Comparison of ENCODE assay signal across 21 mouse cellular contexts in genomic region chr10:108852757-108853156, GRCm38 (mm10).
A peak's percentile ranks its signal among the peaks of the same experiment; 100 is the strongest.
DNase-seq lines count a peak whose midpoint lies in the region; ATAC-seq and TF ChIP-seq lines count a peak whose summit lies in the region.
"Had no signal": no experiment of that assay in that cellular context is flagged by ENCODE, and none has a peak within 500 bp of the region (broad histone marks: within the 10 kb centered on the region; RNA-seq: fewer than 3 reads in every experiment).

No protein-coding gene starts in this region.

- no peaks in the 10 kb centered on the region for H3K36me3 ChIP-seq in C2C12 (ENCODE audit: control insufficient read depth, insufficient read depth)
- H3K36me3 ChIP-seq: embryonic facial prominence, embryonic 15.5 days; forebrain, embryonic 10.5 days; heart, embryonic 12.5 days; hindbrain, embryonic 10.5 days; intestine, embryonic 15.5 days had no signal

- H3K4me3 ChIP-seq in C2C12 (ENCODE audit: insufficient read depth, poor library complexity, severe bottlenecking), result no peak overlapping the region
- H3K4me3 ChIP-seq: embryonic facial prominence, embryonic 15.5 days; erythroblast, embryonic 14.5 days; forebrain, embryonic 10.5 days; heart, embryonic 12.5 days; hindbrain, embryonic 10.5 days; intestine, embryonic 15.5 days had no signal

- DNase-seq in cerebellum, postnatal 4 days (ENCODE audit: low spot score in 2 of 2), result no peak
- DNase-seq in cerebellum, adult 9-11 months, result peak; percentile 42
- DNase-seq in cerebellum, adult 8-10 months, result no peak
- peak; percentile 32 to 54 for DNase-seq in layer of hippocampus, adult 8-10 months (ENCODE audit: low spot score in 2 of 2)
- no peak for DNase-seq in ovary, postnatal 10 days (ENCODE audit: low spot score)
- DNase-seq: adrenal gland, postnatal 14 days; B cell, adult 2 months; embryo, embryonic 11 days; gastrocnemius, postnatal 10 days had no signal

- no peaks in the 10 kb centered on the region for H3K27me3 ChIP-seq in C2C12 (ENCODE audit: control insufficient read depth, insufficient read depth, insufficient read length)
- H3K27me3 ChIP-seq: embryonic facial prominence, embryonic 15.5 days; heart, embryonic 12.5 days; intestine, embryonic 15.5 days had no signal

- no peak for TF ChIP-seq CTCF in C2C12 (IDR thresholded peaks at IDR 0.05; ENCODE audit: control insufficient read depth, insufficient read depth, insufficient read length)

- no peaks in the 10 kb centered on the region for H3K79me2 ChIP-seq in C2C12 (ENCODE audit: control insufficient read depth, insufficient read depth)

- peak; percentile 75; the same call in 1 of the 2 replicates for ATAC-seq in cerebellum, adult (ENCODE audit: insufficient number of reproducible peaks, low FRiP score, low TSS enrichment)
- ATAC-seq in megakaryocyte-erythroid progenitor cell, adult 5-6 weeks (replicated peaks; ENCODE audit: low FRiP score, low TSS enrichment, poor library complexity, severe bottlenecking), result no peak
- ATAC-seq: activated CD4-positive, CD25-positive, alpha-beta regulatory T cell, adult 4 months; forebrain, embryonic 14.5 days; intestine, embryonic 15.5 days; Patski had no signal

- H3ac ChIP-seq in C2C12 (ENCODE audit: control insufficient read depth, insufficient read length, low read depth), result no peak overlapping the region

- no peaks in the 10 kb centered on the region for H3K79me3 ChIP-seq in C2C12 (ENCODE audit: low read depth)

TF ChIP-seq in C2C12, 6 proteins besides CTCF, POLR2A, EP300 and RAD21:
- no peak for TF ChIP-seq CEBPB (IDR thresholded peaks at IDR 0.05; ENCODE audit: low read depth)
- peak; percentile 39 for TF ChIP-seq MYOD1 (IDR thresholded peaks at IDR 0.05; ENCODE audit: control insufficient read depth, insufficient read length, low read depth)
- peak; percentile 35 for TF ChIP-seq USF1 (IDR thresholded peaks at IDR 0.05; ENCODE audit: low read depth)
- TF ChIP-seq MYOG (IDR thresholded peaks at IDR 0.05; ENCODE audit: control insufficient read depth, extremely low read depth, insufficient read length), result no peak

Comparison
In these comparisons a context has a peak if more than half of its experiments do, and no peak if none do; other contexts are left out.
1. DNase-seq: peak in cerebellum, adult 9-11 months (single experiment) and layer of hippocampus, adult 8-10 months (2 of 2); none in cerebellum, postnatal 4 days (0 of 2), cerebellum, adult 8-10 months (single experiment) and ovary, postnatal 10 days (single experiment).